Mouse (Mus musculus) frontal cortex, postnatal 36 days (tissue): ENCODE measurements at regions not wholly inside any gene's neighbourhood (a gene's known extent, or its start where the extent isn't known, plus 50 kb on each side); places are given as distances from the start of the nearest gene placed in this dataset.

Experiments used
- DNase-seq, 2 experiments: peaks; one replicate each; pipeline ENCODE4 v3.0.0; 2022; ENCODE audit warnings: low spot score in 2 of 2

GRCm38 (mm10) chr10:37613936-37614335 is 475.2 kb upstream of the Marcks start:
- no peak for DNase-seq

- no peak for DNase-seq
Observed at GRCm38 (mm10) chr10:37603529-37603928, 464.8 kb upstream of the Marcks start.

GRCm38 (mm10) chr10:37602936-37603335 is 464.2 kb upstream of the Marcks start:
- no peak for DNase-seq

GRCm38 (mm10) chr10:37589889-37590288 is 451.2 kb upstream of the Marcks start:
- DNase-seq: no peak

GRCm38 (mm10) chr10:37589009-37589408 is 450.3 kb upstream of the Marcks start:
- no peak for DNase-seq

- DNase-seq: no peak
Observed at GRCm38 (mm10) chr10:37571171-37571570, 432.5 kb upstream of the Marcks start.

- no peak for DNase-seq
Observed at GRCm38 (mm10) chr10:37561705-37562104, 423.0 kb upstream of the Marcks start.

GRCm38 (mm10) chr10:37549446-37549845 is 410.7 kb upstream of the Marcks start:
- DNase-seq: no peak

GRCm38 (mm10) chr10:37540703-37541102 is 402.0 kb upstream of the Marcks start:
- DNase-seq: no peak

GRCm38 (mm10) chr10:37505966-37506615 is 367.4 kb upstream of the Marcks start:
- DNase-seq: no peak

GRCm38 (mm10) chr10:37504468-37504867 is 365.7 kb upstream of the Marcks start:
- DNase-seq: no peak

- DNase-seq: no peak
Observed at GRCm38 (mm10) chr10:37502505-37502904, 363.8 kb upstream of the Marcks start.

- no peak for DNase-seq
Observed at GRCm38 (mm10) chr10:37501043-37501442, 362.3 kb upstream of the Marcks start.

- no peak for DNase-seq
Observed at GRCm38 (mm10) chr10:37495467-37495866, 356.7 kb upstream of the Marcks start.

- DNase-seq: no peak
Observed at GRCm38 (mm10) chr10:37494552-37495166, 355.9 kb upstream of the Marcks start.

GRCm38 (mm10) chr10:37494098-37494497 is 355.4 kb upstream of the Marcks start:
- no peak for DNase-seq

GRCm38 (mm10) chr10:37484311-37485023 is 345.7 kb upstream of the Marcks start:
- peak in 1 of 2 experiments; percentile 31 for DNase-seq

- DNase-seq: no peak
Observed at GRCm38 (mm10) chr10:37483521-37483920, 344.8 kb upstream of the Marcks start.

GRCm38 (mm10) chr10:37481879-37482278 is 343.2 kb upstream of the Marcks start:
- no peak for DNase-seq

- DNase-seq: no peak
Observed at GRCm38 (mm10) chr10:37480331-37480730, 341.6 kb upstream of the Marcks start.

GRCm38 (mm10) chr10:37478108-37478507 is 339.4 kb upstream of the Marcks start:
- no peak for DNase-seq

- DNase-seq: no peak
Observed at GRCm38 (mm10) chr10:37473086-37473485, 334.4 kb upstream of the Marcks start.

- no peak for DNase-seq
Observed at GRCm38 (mm10) chr10:37457384-37457783, 318.7 kb upstream of the Marcks start.
